In the genomic region with DNA sequence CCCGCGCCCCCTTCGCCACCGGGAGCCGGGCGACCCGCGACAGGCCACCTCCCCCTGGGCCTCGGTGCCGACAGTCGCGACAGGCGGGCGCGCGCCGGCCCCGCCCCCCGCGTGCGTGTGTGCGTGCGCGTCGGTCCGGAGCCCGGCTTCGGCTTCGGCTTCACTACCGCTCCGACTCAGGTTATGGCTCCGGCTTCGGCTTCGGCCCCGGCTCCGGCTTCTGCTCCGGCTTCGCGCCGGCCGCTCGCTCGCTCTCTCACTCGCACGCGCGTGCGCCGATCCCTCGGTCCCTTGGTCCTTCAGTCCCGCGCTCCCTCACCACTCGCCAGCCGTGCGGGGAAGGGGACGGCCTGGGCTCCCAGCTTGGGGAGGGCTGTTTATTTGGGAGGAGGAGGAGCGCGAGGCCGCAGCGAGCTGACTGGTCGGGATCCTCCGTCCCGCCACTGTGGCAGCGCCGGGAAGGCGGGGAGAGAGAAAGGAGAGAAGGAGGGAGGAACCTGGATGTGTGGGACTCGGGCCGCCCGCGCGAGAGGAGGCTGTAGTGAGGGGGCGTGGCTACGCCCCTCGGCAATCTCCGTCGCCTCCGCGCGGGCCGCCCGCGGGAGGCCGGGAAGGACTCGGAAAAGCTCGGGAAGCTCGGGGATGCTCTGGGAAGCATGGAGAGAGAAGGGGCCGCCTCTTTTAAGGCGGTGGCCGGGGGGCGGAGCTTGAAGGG, we compare ENCODE assay signal across 8 mouse cellular contexts. TPM values are rescaled to one million over a fixed set of nuclear protein-coding genes. Genes with fewer than 3 reads are reported as not detected.
DNase-seq lines count a peak whose midpoint lies in the region; ATAC-seq and TF ChIP-seq lines count a peak whose summit lies in the region.

TSS of gene Rbfox2 (minus strand) at position 458 of the 715 bp plus-strand sequence.

- no peak for TF ChIP-seq EP300 in liver, postnatal 0 days (IDR thresholded peaks at IDR 0.05; ENCODE audit: low read depth)

- peak; percentile 65; the same call in 1 of the 2 replicates for TF ChIP-seq POLR2A in olfactory bulb, adult 2 months (IDR thresholded peaks at IDR 0.05; ENCODE audit: insufficient read depth, low read depth, low read length)

- H3K4me2 ChIP-seq in forebrain, embryonic 16.5 days (ENCODE audit: low read length): peak within 1 kb of the TSS; percentile 74
- peak within 1 kb of the TSS; percentile 79 for H3K4me2 ChIP-seq in liver, postnatal 0 days (ENCODE audit: low read depth, low read length)

- H3K27me3 ChIP-seq in G1E (ENCODE audit: insufficient read depth, low read length): peaks cover 40% of the 10 kb centered on the region
- H3K27me3 ChIP-seq in forebrain, embryonic 16.5 days (replicated peaks; ENCODE audit: control insufficient read depth, insufficient read depth, low read length): no peaks in the 10 kb centered on the region
- H3K27me3 ChIP-seq in liver, postnatal 0 days (ENCODE audit: insufficient read depth, low read length): peaks cover 21% of the 10 kb centered on the region

- under 1% methylated on average over 79 of the region's 90 CpGs for WGBS in forebrain, embryonic 16.5 days
- under 1% methylated on average over 83 of the region's 90 CpGs for WGBS in liver, postnatal 0 days (ENCODE audit: insufficient replicate concordance)
- WGBS in olfactory bulb, adult 2 months: under 1% methylated on average over 89 of the region's 90 CpGs

- peaks cover 19% of the 10 kb centered on the region for H3K4me1 ChIP-seq in G1E (ENCODE audit: insufficient read depth, low read depth, low read length)
- peaks cover 25% of the 10 kb centered on the region for H3K4me1 ChIP-seq in forebrain, embryonic 16.5 days (replicated peaks; ENCODE audit: control insufficient read depth, insufficient read depth, low read length)
- peaks cover 22% of the 10 kb centered on the region for H3K4me1 ChIP-seq in liver, postnatal 0 days (ENCODE audit: insufficient read depth)
- peaks cover 3% of the 10 kb centered on the region; the same call in 1 of the 2 replicates for H3K4me1 ChIP-seq in olfactory bulb, adult 2 months (ENCODE audit: control insufficient read depth, insufficient read depth, low read length)

- TF ChIP-seq CTCF in G1E (IDR thresholded peaks at IDR 0.05; ENCODE audit: low read depth, low read length): no peak
- no peak for TF ChIP-seq CTCF in liver, postnatal 0 days (IDR thresholded peaks at IDR 0.05; ENCODE audit: low read depth)
- no peak for TF ChIP-seq CTCF in olfactory bulb, adult 2 months (IDR thresholded peaks at IDR 0.05; ENCODE audit: insufficient read depth, low read depth, low read length)

- peak; percentile 47 for DNase-seq in G1E (ENCODE audit: low spot score)
- DNase-seq in heart, postnatal 25 days (ENCODE audit: low spot score): peak; percentile 93
- DNase-seq in layer of hippocampus, adult 11-12 months (ENCODE audit: low spot score): peak; percentile 89
- DNase-seq in liver, postnatal 0 days: peak; percentile 86
- DNase-seq in thymus, postnatal 0 days (ENCODE audit: low spot score): peak; percentile 54

- H3K9me3 ChIP-seq in G1E (replicated peaks): no peaks in the 10 kb centered on the region
- no peaks in the 10 kb centered on the region for H3K9me3 ChIP-seq in forebrain, embryonic 16.5 days (ENCODE audit: control insufficient read depth, low read length)
- H3K9me3 ChIP-seq in liver, postnatal 0 days (ENCODE audit: low read length): no peaks in the 10 kb centered on the region

- no peaks in the 10 kb centered on the region for H3K36me3 ChIP-seq in G1E (replicated peaks)
- no peaks in the 10 kb centered on the region for H3K36me3 ChIP-seq in forebrain, embryonic 16.5 days (ENCODE audit: control insufficient read depth, insufficient read depth)
- H3K36me3 ChIP-seq in liver, postnatal 0 days (replicated peaks; ENCODE audit: insufficient read depth, low read length): no peaks in the 10 kb centered on the region

- H3K4me3 ChIP-seq in G1E (ENCODE audit: low read depth, low read length): peak within 1 kb of the TSS; percentile 73
- H3K4me3 ChIP-seq in forebrain, embryonic 16.5 days (replicated peaks; ENCODE audit: low read length): peak within 1 kb of the TSS; percentile 97
- H3K4me3 ChIP-seq in liver, postnatal 0 days (ENCODE audit: low read depth, low read length): peak within 1 kb of the TSS; percentile 65
- H3K4me3 ChIP-seq in olfactory bulb, adult 2 months (ENCODE audit: insufficient read depth, low read depth, low read length): peak within 1 kb of the TSS; percentile 82

- H3K27ac ChIP-seq in forebrain, embryonic 16.5 days (ENCODE audit: low read length): peak within 1 kb of the TSS; percentile 100
- H3K27ac ChIP-seq in liver, postnatal 0 days (ENCODE audit: low read depth): peak within 1 kb of the TSS; percentile 89
- H3K27ac ChIP-seq in olfactory bulb, adult 2 months (ENCODE audit: insufficient read depth, low read depth, low read length): peak within 1 kb of the TSS; percentile 92

- intact Hi-C loops in heart, postnatal 25 days (cut with DNase I): loop anchor here (2.0 kb wide), 1 partner anchor 30 kb away; no protein-coding TSS in a partner anchor

- H3K9ac ChIP-seq in forebrain, embryonic 16.5 days (replicated peaks; ENCODE audit: low read depth, low read length): peak within 1 kb of the TSS; percentile 94
- H3K9ac ChIP-seq in liver, postnatal 0 days (replicated peaks): peak within 1 kb of the TSS; percentile 82

- peak; percentile 15; the same call in 1 of the 2 replicates for ATAC-seq in G1E (ENCODE audit: extremely low read depth, insufficient number of reproducible peaks, low FRiP score, poor library complexity, severe bottlenecking)
- ATAC-seq in cerebellum, adult (ENCODE audit: insufficient number of reproducible peaks, low FRiP score, low TSS enrichment): peak; percentile 95
- ATAC-seq in forebrain, embryonic 16.5 days: peak; percentile 95
- peak; percentile 94 for ATAC-seq in liver, postnatal 0 days

RNA-seq across cellular contexts. Expression of gene Rbfox2, which starts in this region (rescaled TPM):
- 3.8 and 6.5 TPM in 2 replicates for total RNA-seq in G1E (2014; fragmentation: Nextera tagmentation)
- 1.5 and 2.3 TPM in 2 replicates for total RNA-seq in G1E (2017)
- 1.1 and 2.1 TPM in 2 replicates for polyA plus RNA-seq in G1E (2012)
- 212 and 226 TPM in 2 replicates for polyA plus RNA-seq in forebrain, embryonic 16.5 days (2015; fragmentation: Nextera tagmentation; extraction: Ambion mirVana)
- 100 to 1,000 TPM; 111 to 117 TPM for total RNA-seq in heart, postnatal 25 days (2021)
- 6.9 and 7.0 TPM in 2 replicates for polyA plus RNA-seq in liver, postnatal 0 days (2015; fragmentation: Nextera tagmentation; extraction: Ambion mirVana)
- 46.1 TPM in 1 of 2 replicates, not detected in the other for polyA plus RNA-seq in olfactory bulb, adult 2 months (2012; ENCODE audit: insufficient read depth, insufficient read length, low replicate concordance, missing spikeins)
- polyA plus RNA-seq in thymus, postnatal 0 days (2015; fragmentation: Nextera tagmentation; extraction: Ambion mirVana): 6.5 and 8.4 TPM in 2 replicates

Comparison
In these comparisons a context has a peak if more than half of its experiments do, and no peak if none do; other contexts are left out.
1. Peak in every context shown above with its lines: DNase-seq, ATAC-seq, H3K4me3 ChIP-seq and H3K27ac ChIP-seq.
2. RNA of gene Rbfox2 (total RNA-seq): 111 to 117 TPM in heart, postnatal 25 days; 1.5 to 6.5 TPM in G1E; every median in the first group is over 10 times any median in the second.
3. ATAC-seq: peak in every context shown above with its lines; median percentile 95 in cerebellum, adult; 95 in forebrain, embryonic 16.5 days; 94 in liver, postnatal 0 days; 15 in G1E.